Mouse (Mus musculus) stomach, postnatal 0 days (tissue): Measurements from ENCODE around the gene Ngef. TPM values are rescaled to one million over a fixed set of nuclear protein-coding genes. Genes with fewer than 3 reads are reported as not detected.

Experiments used
- ATAC-seq: fragments of 200-750 bp; cut with Nextera tagmentation; 2 replicates; pipeline ENCODE4 v1.8.0; 2017; ENCODE audit not compliant: low FRiP score, low TSS enrichment
- DNase-seq: peaks from one replicate; pipeline ENCODE4 v3.0.0-alpha.2; 2016; ENCODE audit warnings: low spot score
- H3K27ac ChIP-seq: fragments of 300-500 bp; sonication (generic); replicated peaks from 2 replicates; pipeline ENCODE4 v1.5.1; 2014; ENCODE audit warnings: mild to moderate bottlenecking, control low read depth
- H3K27me3 ChIP-seq: fragments of 300-500 bp; sonication (generic); 2 replicates; pipeline ENCODE4 v1.6.1; 2014; ENCODE audit warnings: low read length; ENCODE audit not compliant: control insufficient read depth, insufficient read depth
- H3K36me3 ChIP-seq: fragments of 300-500 bp; sonication (generic); 2 replicates; pipeline ENCODE4 v1.6.1; 2014; ENCODE audit warnings: low read length, mixed read lengths; ENCODE audit not compliant: control insufficient read depth, insufficient read depth
- H3K4me1 ChIP-seq: fragments of 300-500 bp; sonication (generic); replicated peaks from 2 replicates; pipeline ENCODE4 v1.6.1; 2014; ENCODE audit warnings: antibody characterized with exemption; ENCODE audit not compliant: control insufficient read depth, insufficient read depth
- H3K4me2 ChIP-seq: fragments of 300-500 bp; sonication (generic); replicated peaks from 2 replicates; pipeline ENCODE4 v1.6.1; 2014; ENCODE audit warnings: low read depth, mild to moderate bottlenecking, control low read depth, moderate library complexity
- H3K4me3 ChIP-seq: fragments of 300-500 bp; sonication (generic); 2 replicates; pipeline ENCODE4 v1.5.1; 2014; ENCODE audit warnings: low read depth, low read length, control low read depth
- H3K9ac ChIP-seq: fragments of 300-500 bp; sonication (generic); 2 replicates; pipeline ENCODE4 v1.6.1; 2014; ENCODE audit warnings: mild to moderate bottlenecking, low read length, control low read depth, mixed read lengths
- H3K9me3 ChIP-seq: fragments of 300-500 bp; sonication (generic); 2 replicates; pipeline ENCODE4 v1.6.1; 2016; ENCODE audit warnings: low read length; ENCODE audit not compliant: control insufficient read depth
- CTCF ChIP-seq: IDR thresholded peaks from 2 replicates; pipeline ENCODE4 v1.5.1; 2016; ENCODE audit warnings: antibody characterized with exemption, low read depth, mild to moderate bottlenecking, moderate library complexity
- EP300 ChIP-seq: optimal IDR thresholded peaks from 2 replicates; pipeline ENCODE3; 2016; ENCODE audit warnings: antibody characterized with exemption
- WGBS: fragments of 180-500 bp; shearing (Covaris S2); extraction: QIAGEN DNeasy Blood & Tissue Kit; methylation state at CpG from one replicate; pipeline ENCODE4 v1.1.7; 2014; 5-methylcytosine and 5-hydroxymethylcytosine counted together
- polyA plus RNA-seq: library from polyadenylated mRNA; unstranded; fragments of >200 nt; fragmentation: Nextera tagmentation; extraction: Ambion mirVana; gene quantifications from 2 replicates; pipeline ENCODE4 v1.2.1, GENCODE M21; 2015

Gene Ngef
- polyA plus RNA-seq, 1 experiment from 2014 or later, result 8.7 TPM

- Histone ChIP-seq H3K9ac (peak overlapping the region; percentile 60), H3K9me3 (no peaks in the 10 kb centered on the region), H3K4me2 (peak overlapping the region; percentile 99), H3K36me3 (no peaks in the 10 kb centered on the region), H3K4me3 (peak overlapping the region; percentile 60), H3K4me1 (peaks cover 6% of the 10 kb centered on the region; the same call in 1 of the 2 replicates), H3K27ac (no peak overlapping the region), H3K27me3 (peaks cover 3% of the 10 kb centered on the region; the same call in 1 of the 2 replicates)
- DNase-seq (peak; percentile 63), ATAC-seq (peak; percentile 72)
- TF ChIP-seq EP300 (no peak), CTCF (no peak)
- under 1% methylated on average over 25 of the region's 61 CpGs for WGBS
These were observed 63.4 kb downstream of the Ngef start for GRCm38 (mm10) chr1:87510166-87510691.

DNA sequence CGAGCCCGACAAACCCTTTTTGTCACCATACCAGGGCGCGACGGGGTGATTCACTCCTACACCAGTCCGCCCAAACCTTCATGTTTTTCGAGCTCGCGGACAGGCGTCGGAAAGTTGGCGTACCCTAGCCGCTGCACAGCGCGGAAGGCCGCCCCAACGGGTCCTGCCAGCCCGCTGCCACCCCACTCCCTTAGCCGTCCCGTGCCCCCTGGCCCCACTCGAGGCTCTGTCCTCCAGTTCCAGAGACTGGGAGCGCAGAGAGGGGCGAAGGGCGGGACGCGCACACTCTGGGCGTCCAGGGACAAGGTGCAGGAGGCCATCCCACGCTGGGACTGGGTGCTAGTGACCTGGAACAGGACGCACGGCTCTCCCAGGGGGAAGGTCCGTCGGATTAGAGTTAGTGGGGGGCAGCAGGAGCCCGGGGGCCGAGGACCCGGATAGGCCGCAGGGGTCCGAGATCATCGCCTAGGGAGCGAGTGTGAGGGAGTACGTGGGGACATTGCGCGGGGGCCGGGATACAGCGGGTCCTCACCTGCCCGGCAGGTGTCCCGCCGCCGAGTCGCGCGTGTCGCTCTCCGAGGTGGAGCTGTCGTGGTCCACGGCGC is 64.0 kb downstream of the Ngef start, which contains the start of gene Neu2:
Gene Neu2, plus strand, starts transcription at position 329 of the 605 bp plus-strand sequence.
- Histone ChIP-seq H3K9me3 (no peaks in the 10 kb centered on the region), H3K36me3 (no peaks in the 10 kb centered on the region), H3K4me2 (peak within 1 kb of the TSS; percentile 99), H3K4me3 (peak within 1 kb of the TSS; percentile 60), H3K27ac (peak within 1 kb of the TSS; percentile 67), H3K27me3 (peaks cover 3% of the 10 kb centered on the region; the same call in 1 of the 2 replicates), H3K9ac (peak within 1 kb of the TSS; percentile 60), H3K4me1 (peaks cover 6% of the 10 kb centered on the region; the same call in 1 of the 2 replicates)
- TF ChIP-seq CTCF (no peak), EP300 (no peak)
- ATAC-seq, result peak; percentile 53
- DNase-seq, result peak; percentile 54
- WGBS, result 4% methylated on average over 50 of the region's 56 CpGs

GRCm38 (mm10) chr1:87508591-87509560 is 64.8 kb downstream of the Ngef start:
- Histone ChIP-seq H3K4me2 (peak overlapping the region; percentile 99), H3K27ac (peak overlapping the region; percentile 67; the same call in 1 of the 2 replicates), H3K9ac (peak overlapping the region; percentile 60), H3K4me1 (peaks cover 6% of the 10 kb centered on the region; the same call in 1 of the 2 replicates), H3K4me3 (peak overlapping the region; percentile 60), H3K36me3 (no peaks in the 10 kb centered on the region), H3K27me3 (peaks cover 3% of the 10 kb centered on the region; the same call in 1 of the 2 replicates), H3K9me3 (no peaks in the 10 kb centered on the region)
- 20% methylated on average over 26 of the region's 26 CpGs for WGBS
- no peak for TF ChIP-seq EP300
- TF ChIP-seq CTCF, result no peak
- ATAC-seq (peak; percentile 54), DNase-seq (no peak)

DNA sequence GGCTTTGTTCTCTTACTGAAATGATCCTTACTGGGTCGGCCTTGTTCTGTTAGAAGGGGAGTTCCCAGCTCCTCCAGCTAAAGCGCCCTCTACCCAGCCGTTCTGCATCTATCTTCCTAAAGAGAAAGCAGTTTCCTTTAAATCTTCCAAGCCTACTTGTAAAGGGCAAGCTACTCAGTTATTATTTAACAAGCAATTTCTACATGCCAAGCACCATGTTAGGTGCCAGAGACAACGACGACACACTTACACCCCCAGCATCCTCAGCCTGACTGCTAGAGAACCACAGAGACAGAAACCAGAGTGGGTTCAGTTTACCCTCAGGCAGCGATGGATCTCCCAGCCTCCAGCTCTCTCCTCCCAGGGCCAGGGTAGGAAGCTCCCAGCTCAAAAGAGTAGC is 65.8 kb downstream of the Ngef start:
- no peak for DNase-seq
- ATAC-seq, result no peak
- Histone ChIP-seq H3K36me3 (no peaks in the 10 kb centered on the region), H3K4me3 (no peak overlapping the region), H3K4me2 (no peak overlapping the region), H3K9ac (no peak overlapping the region), H3K9me3 (no peaks in the 10 kb centered on the region), H3K4me1 (peaks cover 6% of the 10 kb centered on the region; the same call in 1 of the 2 replicates), H3K27me3 (peaks cover 3% of the 10 kb centered on the region; the same call in 1 of the 2 replicates), H3K27ac (no peak overlapping the region)
- WGBS, result 78% methylated on average over 6 of the region's 6 CpGs
- no peak for TF ChIP-seq EP300
- TF ChIP-seq CTCF, result no peak

GRCm38 (mm10) chr1:87505524-87505923 is 68.1 kb downstream of the Ngef start:
- H3K36me3 ChIP-seq, result no peaks in the 10 kb centered on the region
- WGBS, result 95% methylated on average over 4 of the region's 4 CpGs
- no peak overlapping the region for H3K27ac ChIP-seq
- H3K9me3 ChIP-seq, result no peaks in the 10 kb centered on the region
- H3K4me3 ChIP-seq, result no peak overlapping the region
- DNase-seq (no peak), ATAC-seq (no peak)
- no peak overlapping the region for H3K4me2 ChIP-seq
- peaks cover 3% of the 10 kb centered on the region; the same call in 1 of the 2 replicates for H3K27me3 ChIP-seq
- TF ChIP-seq EP300 (no peak), CTCF (no peak)
- H3K4me1 ChIP-seq, result peaks cover 6% of the 10 kb centered on the region; the same call in 1 of the 2 replicates
- no peak overlapping the region for H3K9ac ChIP-seq
